Mouse (Mus musculus) liver, postnatal 0 days (tissue): Measurements from ENCODE around the gene Gcdh. TPM values are rescaled to one million over a fixed set of nuclear protein-coding genes. Genes with fewer than 3 reads are reported as not detected.
A peak's percentile ranks its signal among the peaks of the same experiment; 100 is the strongest.

ENCODE experiments used
- ATAC-seq: fragments of 200-750 bp; cut with Nextera tagmentation; 2 replicates; pipeline ENCODE4 v1.8.0; 2017; ENCODE audit warnings: mild to moderate bottlenecking, moderate library complexity
- DNase-seq: peaks from one replicate; pipeline ENCODE4 v3.0.0-alpha.2; 2016
- H3K27ac ChIP-seq: fragments of 300-500 bp; sonication (generic); 2 replicates; pipeline ENCODE4 v1.5.1; 2014; ENCODE audit warnings: antibody characterized with exemption, moderate library complexity, mild to moderate bottlenecking, low read depth
- H3K27me3 ChIP-seq: fragments of 300-500 bp; sonication (generic); 2 replicates; pipeline ENCODE4 v1.6.1; 2014; ENCODE audit warnings: low read length, control low read depth, mixed read lengths; ENCODE audit not compliant: insufficient read depth
- H3K36me3 ChIP-seq: fragments of 300-500 bp; sonication (generic); replicated peaks from 2 replicates; pipeline ENCODE4 v1.6.1; 2014; ENCODE audit warnings: mild to moderate bottlenecking, control low read depth, low read length, moderate library complexity, mixed read lengths; ENCODE audit not compliant: insufficient read depth
- H3K4me1 ChIP-seq: fragments of 300-500 bp; sonication (generic); 2 replicates; pipeline ENCODE4 v1.6.1; 2014; ENCODE audit warnings: antibody characterized with exemption, mild to moderate bottlenecking, control low read depth; ENCODE audit not compliant: insufficient read depth
- H3K4me2 ChIP-seq: fragments of 300-500 bp; sonication (generic); 2 replicates; pipeline ENCODE4 v1.6.1; 2014; ENCODE audit warnings: low read depth, mild to moderate bottlenecking, low read length, moderate library complexity, mixed read lengths
- H3K4me3 ChIP-seq: fragments of 300-500 bp; sonication (generic); 2 replicates; pipeline ENCODE4 v1.5.1; 2014; ENCODE audit warnings: low read depth, low read length
- H3K9ac ChIP-seq: fragments of 300-500 bp; sonication (generic); replicated peaks from 2 replicates; pipeline ENCODE4 v1.6.1; 2014; ENCODE audit warnings: mild to moderate bottlenecking, moderate library complexity
- H3K9me3 ChIP-seq: fragments of 300-500 bp; sonication (generic); 2 replicates; pipeline ENCODE4 v1.6.1; 2016; ENCODE audit warnings: mild to moderate bottlenecking, control low read depth, low read length, mixed read lengths
- CTCF ChIP-seq: sonication (generic); IDR thresholded peaks from 2 replicates; pipeline ENCODE4 v1.5.1; 2016; ENCODE audit warnings: antibody characterized with exemption, low read depth
- EP300 ChIP-seq: IDR thresholded peaks from 2 replicates; pipeline ENCODE4 v1.6.1; 2016; ENCODE audit warnings: antibody characterized with exemption, low read depth, mild to moderate bottlenecking
- WGBS: fragments of 180-500 bp; shearing (Covaris S2); extraction: QIAGEN DNeasy Blood & Tissue Kit; methylation state at CpG from one replicate; pipeline ENCODE4 v1.1.7; 2014; ENCODE audit not compliant: insufficient replicate concordance; 5-methylcytosine and 5-hydroxymethylcytosine counted together
- polyA plus RNA-seq: library from polyadenylated mRNA; unstranded; fragments of >200 nt; fragmentation: Nextera tagmentation; extraction: Ambion mirVana; gene quantifications from 2 replicates; pipeline ENCODE4 v1.2.1, GENCODE M21; 2015

The Gcdh gene
- polyA plus RNA-seq, 1 experiment from 2014 or later, result 139 TPM

- Histone ChIP-seq H3K36me3 (peaks cover 35% of the 10 kb centered on the region), H3K4me1 (peaks cover 28% of the 10 kb centered on the region), H3K4me3 (peak within 1 kb of the TSS; percentile 71), H3K9me3 (no peaks in the 10 kb centered on the region), H3K27ac (peak within 1 kb of the TSS; percentile 90), H3K27me3 (no peaks in the 10 kb centered on the region), H3K4me2 (peak within 1 kb of the TSS; percentile 88), H3K9ac (peak within 1 kb of the TSS; percentile 80)
- peak; percentile 58 for TF ChIP-seq CTCF
- TF ChIP-seq EP300, result peak; percentile 40; the same call in 1 of the 2 replicates
- WGBS, result under 1% methylated on average over 55 of the region's 55 CpGs
- ATAC-seq (peak; percentile 99), DNase-seq (peak; percentile 99)
These were observed 46.8 kb downstream of the Gcdh start, which contains the start of gene Calr for GRCm38 (mm10) chr8:84846722-84847572. TSS of gene Calr (minus strand) at chr8:84846934.

- no peaks in the 10 kb centered on the region for H3K27me3 ChIP-seq
- H3K4me3 ChIP-seq, result peak overlapping the region; percentile 71
- H3K9me3 ChIP-seq, result no peaks in the 10 kb centered on the region
- ATAC-seq (peak; percentile 30), DNase-seq (no peak)
- H3K36me3 ChIP-seq, result peaks cover 41% of the 10 kb centered on the region
- peak overlapping the region; percentile 85 for H3K27ac ChIP-seq
- H3K4me1 ChIP-seq, result peaks cover 31% of the 10 kb centered on the region
- WGBS, result under 1% methylated on average over 30 of the region's 30 CpGs
- peak overlapping the region; percentile 88 for H3K4me2 ChIP-seq
- no peak for TF ChIP-seq CTCF
- peak overlapping the region; percentile 80 for H3K9ac ChIP-seq
These were observed 47.5 kb downstream of the Gcdh start for GRCm38 (mm10) chr8:84846094-84846721.

DNA sequence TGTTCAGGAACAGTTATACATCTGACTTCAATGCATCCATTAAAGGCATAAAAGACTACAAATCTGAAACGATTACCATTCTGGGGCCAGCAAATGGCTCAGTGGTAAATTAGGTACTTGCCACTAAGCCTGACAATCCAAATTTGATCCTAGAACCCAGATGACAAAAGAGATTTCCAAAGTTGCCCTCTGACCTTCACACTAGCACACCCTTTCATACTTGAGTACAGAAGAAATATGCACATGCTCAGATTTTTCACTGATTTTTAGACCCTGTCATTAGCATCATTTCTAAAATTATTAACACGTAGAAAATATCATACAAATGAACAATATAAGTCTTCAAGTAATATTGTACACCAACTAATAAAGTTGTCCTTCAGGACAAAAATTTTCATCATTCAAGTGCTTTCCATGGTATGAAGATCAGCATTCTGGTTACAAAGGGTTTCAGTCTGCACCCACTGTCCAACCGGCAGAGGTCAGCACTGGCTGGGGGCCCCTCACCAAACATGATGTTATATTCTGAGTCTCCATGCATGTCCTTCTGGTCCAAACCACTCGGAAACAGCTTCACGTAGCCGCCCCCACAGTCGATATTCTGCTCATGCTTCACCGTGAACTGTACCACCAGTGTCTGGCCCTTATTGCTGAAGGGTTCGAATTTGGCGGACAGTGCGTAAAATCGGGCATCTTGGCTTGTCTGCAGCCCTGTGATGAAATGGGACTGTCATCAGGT, 48.2 kb downstream of the Gcdh start:
- Histone ChIP-seq H3K9me3 (no peaks in the 10 kb centered on the region), H3K4me3 (peak overlapping the region; percentile 71), H3K27ac (peak overlapping the region; percentile 85; the same call in 1 of the 2 replicates), H3K4me1 (peaks cover 32% of the 10 kb centered on the region), H3K27me3 (no peaks in the 10 kb centered on the region), H3K4me2 (peak overlapping the region; percentile 88), H3K9ac (peak overlapping the region; percentile 80), H3K36me3 (peaks cover 43% of the 10 kb centered on the region)
- WGBS, result 11% methylated on average over 12 of the region's 12 CpGs
- TF ChIP-seq EP300 (no peak), CTCF (peak; percentile 73)
- peak; percentile 63 for DNase-seq
- no peak for ATAC-seq

DNA sequence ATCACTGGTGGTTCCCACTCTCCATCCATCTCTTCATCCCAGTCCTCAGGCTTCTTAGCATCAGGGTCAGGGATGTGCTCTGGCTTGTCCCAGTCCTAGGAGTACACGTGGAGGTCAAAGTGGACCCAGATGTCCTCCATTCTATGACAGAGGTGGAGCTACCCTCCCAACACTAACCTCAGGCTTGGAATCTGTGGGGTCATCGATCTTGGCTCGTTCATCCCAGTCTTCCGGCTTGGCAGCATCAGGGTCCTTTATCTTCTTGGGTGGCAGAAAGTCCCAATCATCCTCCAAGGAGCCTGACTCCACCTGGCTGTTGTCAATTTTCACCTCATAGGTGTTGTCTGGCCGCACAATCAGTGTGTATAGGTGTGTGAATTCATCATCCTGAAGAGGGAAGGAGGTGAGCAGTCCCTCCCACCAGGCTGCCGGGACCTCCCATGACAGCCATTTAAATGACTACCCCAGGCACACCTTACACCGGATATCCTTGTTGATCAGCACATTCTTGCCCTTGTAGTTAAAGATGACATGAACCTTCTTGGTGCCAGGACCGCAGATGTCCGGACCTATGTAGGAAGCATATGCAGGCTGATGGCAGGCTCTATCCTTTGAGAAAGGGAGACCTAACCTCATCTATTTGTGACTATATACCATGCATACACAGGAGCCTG, 49.2 kb downstream of the Gcdh start:
- 74% methylated on average over 9 of the region's 9 CpGs for WGBS
- Histone ChIP-seq H3K36me3 (peaks cover 43% of the 10 kb centered on the region), H3K4me2 (peak overlapping the region; percentile 88), H3K4me3 (peak overlapping the region; percentile 71; the same call in 1 of the 2 replicates), H3K27me3 (no peaks in the 10 kb centered on the region), H3K9ac (peak overlapping the region; percentile 80), H3K27ac (no peak overlapping the region), H3K4me1 (peaks cover 33% of the 10 kb centered on the region), H3K9me3 (no peaks in the 10 kb centered on the region)
- no peak for ATAC-seq
- DNase-seq, result no peak
- TF ChIP-seq EP300 (no peak), CTCF (no peak)

GRCm38 (mm10) chr8:84841514-84841913, 52.2 kb downstream of the Gcdh start:
- WGBS, result 75% methylated on average over 1 of the region's 1 CpGs
- Histone ChIP-seq H3K9ac (no peak overlapping the region), H3K4me1 (peaks cover 27% of the 10 kb centered on the region), H3K27ac (peak overlapping the region; percentile 92; the same call in 1 of the 2 replicates), H3K9me3 (no peaks in the 10 kb centered on the region), H3K27me3 (no peaks in the 10 kb centered on the region), H3K4me3 (no peak overlapping the region), H3K4me2 (no peak overlapping the region), H3K36me3 (peaks cover 64% of the 10 kb centered on the region)
- ATAC-seq (no peak), DNase-seq (no peak)
- TF ChIP-seq EP300, result no peak
- no peak for TF ChIP-seq CTCF
